Mouse (Mus musculus) forebrain, embryonic 10.5 days (tissue): ENCODE measurements around the gene Wdfy3. TPM values are rescaled to one million over a fixed set of nuclear protein-coding genes. Genes with fewer than 3 reads are reported as not detected.
"Not testable (repeated sequence)": the region's sequence is repeated elsewhere in the genome, so short reads cannot be mapped to it uniquely, and the experiment has no call there.

Source experiments
- DNase-seq: peaks from one replicate; pipeline ENCODE4 v3.0.0-alpha.2; 2017; ENCODE audit warnings: low spot score; ENCODE audit errors: extremely low spot score
- H3K27ac ChIP-seq: fragments of 300-500 bp; sonication (generic); 2 replicates; pipeline ENCODE4 v1.5.1; 2016; ENCODE audit warnings: mild to moderate bottlenecking
- H3K27me3 ChIP-seq: fragments of 300-500 bp; sonication (generic); 2 replicates; pipeline ENCODE4 v1.6.1; 2016; ENCODE audit warnings: mild to moderate bottlenecking; ENCODE audit not compliant: poor library complexity, severe bottlenecking
- H3K36me3 ChIP-seq: fragments of 300-500 bp; sonication (generic); replicated peaks from 2 replicates; pipeline ENCODE4 v1.6.1; 2016; ENCODE audit warnings: mild to moderate bottlenecking, moderate library complexity
- H3K4me1 ChIP-seq: fragments of 300-500 bp; sonication (generic); 2 replicates; pipeline ENCODE4 v1.6.1; 2016
- H3K4me3 ChIP-seq: fragments of 300-500 bp; sonication (generic); 2 replicates; pipeline ENCODE4 v1.5.1; 2016; ENCODE audit warnings: mild to moderate bottlenecking, moderate library complexity
- H3K9me3 ChIP-seq: fragments of 300-500 bp; sonication (generic); 2 replicates; pipeline ENCODE4 v1.6.1; 2016; ENCODE audit warnings: mild to moderate bottlenecking, moderate library complexity
- WGBS: fragments of 180-500 bp; shearing (Covaris S2); methylation state at CpG from one replicate; pipeline ENCODE4 v1.1.7; 2016; 5-methylcytosine and 5-hydroxymethylcytosine counted together
- polyA plus RNA-seq: library from polyadenylated mRNA; unstranded; fragments of >200 nt; fragmentation: Nextera tagmentation; extraction: Ambion mirVana; gene quantifications from 2 replicates; pipeline ENCODE4 v1.2.1, GENCODE M21; 2016

Gene Wdfy3
- 14.8 TPM in 2 replicates for polyA plus RNA-seq

GRCm38 (mm10) chr5:102069767-102070413, at the start of gene Wdfy3:
TSS of gene Wdfy3 (minus strand) at chr5:102069921.
- peak; percentile 90 for DNase-seq
- peaks cover 23% of the 10 kb centered on the region for H3K36me3 ChIP-seq
- peak within 1 kb of the TSS; percentile 96 for H3K4me3 ChIP-seq
- under 1% methylated on average over 56 of the region's 62 CpGs for WGBS
- H3K4me1 ChIP-seq, result peaks cover 53% of the 10 kb centered on the region
- peak within 1 kb of the TSS; percentile 100 for H3K27ac ChIP-seq
- H3K27me3 ChIP-seq, result no peaks in the 10 kb centered on the region
- no peaks in the 10 kb centered on the region for H3K9me3 ChIP-seq

DNA sequence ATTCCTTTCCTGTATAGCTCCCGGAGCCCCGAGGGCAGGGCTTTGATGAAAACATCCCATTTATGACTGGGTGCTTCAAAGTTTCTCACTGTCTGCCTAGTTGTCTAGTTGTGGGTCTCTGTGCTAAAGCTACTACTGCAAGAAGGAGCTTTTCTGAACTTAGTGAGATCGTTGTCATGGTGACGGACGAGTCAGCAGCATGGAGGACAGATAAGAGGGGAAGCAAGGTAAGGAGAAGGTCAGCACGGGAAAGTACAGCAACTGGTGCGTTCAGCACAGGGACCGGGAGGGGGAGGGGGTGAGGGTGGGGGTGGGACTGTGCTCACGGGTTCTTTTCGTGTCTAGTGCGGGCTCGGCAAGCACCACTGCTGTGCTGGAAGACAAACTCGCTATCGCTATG, 43.3 kb upstream of the Wdfy3 start:
- Histone ChIP-seq H3K9me3 (no peaks in the 10 kb centered on the region), H3K4me3 (no peak overlapping the region), H3K36me3 (no peaks in the 10 kb centered on the region), H3K27me3 (no peaks in the 10 kb centered on the region), H3K27ac (no peak overlapping the region), H3K4me1 (peaks cover 13% of the 10 kb centered on the region)
- WGBS, result 77% methylated on average over 14 of the region's 14 CpGs
- DNase-seq, result no peak

GRCm38 (mm10) chr5:102112034-102112433, 42.3 kb upstream of the Wdfy3 start:
- Histone ChIP-seq H3K9me3 (no peaks in the 10 kb centered on the region), H3K36me3 (no peaks in the 10 kb centered on the region), H3K4me3 (no peak overlapping the region), H3K27me3 (no peaks in the 10 kb centered on the region), H3K4me1 (peaks cover 13% of the 10 kb centered on the region), H3K27ac (no peak overlapping the region)
- no peak for DNase-seq
- WGBS, result 79% methylated on average over 7 of the region's 7 CpGs

DNA sequence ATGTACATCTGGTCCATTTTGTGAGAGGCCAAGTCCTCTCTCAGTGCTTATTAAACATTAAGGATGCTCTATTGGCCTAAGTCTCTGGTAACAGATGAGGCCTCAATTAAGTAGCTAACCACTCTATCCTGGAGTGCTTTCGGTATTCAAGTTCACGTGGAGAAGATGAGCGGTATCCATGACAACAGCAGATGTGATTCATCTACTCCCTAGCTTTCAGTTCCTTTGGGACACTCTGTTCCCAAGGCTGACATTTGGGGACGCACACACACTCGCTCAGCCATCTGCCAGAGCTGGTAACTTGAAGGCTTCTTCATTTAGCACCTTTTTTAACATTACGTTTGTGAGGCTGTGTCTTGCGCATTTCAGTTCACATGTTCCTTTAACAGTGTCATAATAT, 40.3 kb upstream of the Wdfy3 start:
- 91% methylated on average over 7 of the region's 7 CpGs for WGBS
- Histone ChIP-seq H3K36me3 (no peaks in the 10 kb centered on the region), H3K4me3 (no peak overlapping the region), H3K4me1 (peaks cover 18% of the 10 kb centered on the region), H3K27me3 (no peaks in the 10 kb centered on the region), H3K9me3 (no peaks in the 10 kb centered on the region), H3K27ac (no peak overlapping the region)
- DNase-seq, result no peak

- WGBS, result 74% methylated on average over 3 of the region's 3 CpGs
- no peaks in the 10 kb centered on the region for H3K9me3 ChIP-seq
- H3K27ac ChIP-seq, result no peak overlapping the region
- peaks cover 8% of the 10 kb centered on the region; the same call in 1 of the 2 replicates for H3K4me1 ChIP-seq
- DNase-seq, result no peak
- H3K36me3 ChIP-seq, result no peaks in the 10 kb centered on the region
- no peak overlapping the region for H3K4me3 ChIP-seq
- H3K27me3 ChIP-seq, result no peaks in the 10 kb centered on the region
Observed at GRCm38 (mm10) chr5:102105919-102106318, 36.2 kb upstream of the Wdfy3 start.

GRCm38 (mm10) chr5:102101815-102102214, 32.1 kb upstream of the Wdfy3 start:
- DNase-seq, result not testable (repeated sequence)

GRCm38 (mm10) chr5:102100246-102101241, 30.8 kb upstream of the Wdfy3 start:
- H3K4me3 ChIP-seq, result no peak overlapping the region

More at GRCm38 (mm10) chr5:102101815-102102214, 32.1 kb upstream of the Wdfy3 start:
- not testable (repeated sequence) for H3K36me3 ChIP-seq, H3K4me3 ChIP-seq, H3K27ac ChIP-seq, H3K27me3 ChIP-seq, H3K9me3 ChIP-seq
- H3K4me1 ChIP-seq, result peaks cover 15% of the 10 kb centered on the region
- 98% methylated on average over 1 of the region's 1 CpGs for WGBS

GRCm38 (mm10) chr5:102095576-102095975, 25.9 kb upstream of the Wdfy3 start:
- 85% methylated on average over 4 of the region's 4 CpGs for WGBS
- Histone ChIP-seq H3K9me3 (no peaks in the 10 kb centered on the region), H3K27ac (no peak overlapping the region), H3K36me3 (no peaks in the 10 kb centered on the region), H3K4me3 (no peak overlapping the region), H3K4me1 (peaks cover 5% of the 10 kb centered on the region), H3K27me3 (no peaks in the 10 kb centered on the region)
- no peak for DNase-seq

More at GRCm38 (mm10) chr5:102100246-102101241, 30.8 kb upstream of the Wdfy3 start:
- WGBS, result 71% methylated on average over 21 of the region's 21 CpGs
- Histone ChIP-seq H3K27ac (no peak overlapping the region), H3K27me3 (no peaks in the 10 kb centered on the region), H3K36me3 (no peaks in the 10 kb centered on the region), H3K9me3 (no peaks in the 10 kb centered on the region), H3K4me1 (peaks cover 10% of the 10 kb centered on the region)
- DNase-seq, result no peak

DNA sequence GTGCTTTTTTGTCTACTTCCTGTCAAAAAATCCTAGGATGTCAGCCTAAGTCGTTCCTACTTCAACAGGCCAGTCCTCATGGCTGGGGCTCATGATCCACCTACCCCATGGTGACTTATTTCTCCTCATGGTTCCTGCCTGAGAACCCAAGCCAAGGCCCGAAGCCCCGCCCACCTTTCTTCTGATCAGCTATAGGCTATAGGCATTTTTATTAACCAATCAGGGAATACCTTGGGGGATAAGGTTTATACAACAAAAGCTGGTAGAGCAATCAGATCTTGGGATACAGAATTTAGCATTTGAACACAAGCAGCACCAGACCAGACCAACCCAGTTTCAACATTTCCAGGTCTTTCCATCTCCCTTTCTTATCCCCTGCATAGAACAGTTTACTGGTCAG, 21.0 kb upstream of the Wdfy3 start:
- Histone ChIP-seq H3K4me3 (no peak overlapping the region), H3K9me3 (no peaks in the 10 kb centered on the region), H3K4me1 (no peaks in the 10 kb centered on the region), H3K27ac (no peak overlapping the region), H3K36me3 (no peaks in the 10 kb centered on the region), H3K27me3 (no peaks in the 10 kb centered on the region)
- 82% methylated on average over 3 of the region's 3 CpGs for WGBS
- DNase-seq, result no peak

DNA sequence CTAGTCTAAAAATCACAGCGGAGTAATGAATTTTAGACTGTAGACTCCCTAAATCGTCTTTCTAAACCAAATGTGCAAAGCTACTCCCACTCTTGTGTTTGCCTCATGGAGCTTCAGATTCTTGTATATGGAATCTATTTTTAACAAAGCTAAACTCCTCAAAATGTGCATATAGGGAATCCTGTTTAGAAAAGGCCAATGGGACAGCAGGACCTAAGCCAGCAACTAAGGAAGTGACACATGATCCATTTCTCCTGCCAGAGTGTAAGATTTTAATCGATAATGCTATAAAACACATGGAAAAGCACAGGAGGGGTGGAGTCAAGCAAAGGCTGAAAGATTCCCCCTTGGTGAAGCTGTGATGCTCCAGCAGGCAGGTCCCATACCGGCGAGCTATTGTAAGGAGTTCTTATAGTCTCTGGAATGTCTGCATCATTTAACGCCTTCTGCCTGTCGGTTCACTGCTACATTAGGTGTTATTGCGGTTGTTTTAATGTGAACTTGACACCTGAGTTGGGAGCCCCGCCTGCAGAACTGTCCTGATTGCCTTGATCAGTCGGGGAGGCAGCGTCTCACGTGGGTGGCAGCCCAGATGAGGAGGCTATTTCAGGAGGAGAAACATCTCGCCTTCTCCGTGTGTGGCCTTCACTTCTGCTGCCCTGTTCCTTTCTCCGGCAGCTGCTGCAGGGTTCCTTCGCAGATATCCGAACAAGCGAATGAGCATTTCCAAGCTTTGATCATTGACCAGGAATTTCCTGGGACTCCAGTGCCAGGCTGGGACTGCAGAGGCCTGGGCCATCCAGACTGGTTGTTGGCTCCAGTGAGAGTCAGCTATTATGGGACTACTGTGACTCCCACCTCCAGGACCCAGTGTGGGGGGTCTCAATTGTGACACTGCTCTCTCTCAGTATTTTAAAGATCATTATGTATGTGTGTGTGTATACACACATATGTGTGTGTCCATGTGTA, 15.3 kb upstream of the Wdfy3 start:
- 68% methylated on average over 18 of the region's 18 CpGs for WGBS

GRCm38 (mm10) chr5:102074086-102074485, 4.4 kb upstream of the Wdfy3 start:
- 0% methylated on average over 1 of the region's 1 CpGs for WGBS

More for the DNA sequence above, 15.3 kb upstream of the Wdfy3 start:
- no peak overlapping the region for H3K4me3 ChIP-seq
- DNase-seq, result no peak
- H3K4me1 ChIP-seq, result peaks cover 5% of the 10 kb centered on the region; the same call in 1 of the 2 replicates
- H3K27ac ChIP-seq, result no peak overlapping the region
- H3K36me3 ChIP-seq, result no peaks in the 10 kb centered on the region
- H3K27me3 ChIP-seq, result no peaks in the 10 kb centered on the region
- no peaks in the 10 kb centered on the region for H3K9me3 ChIP-seq

DNA sequence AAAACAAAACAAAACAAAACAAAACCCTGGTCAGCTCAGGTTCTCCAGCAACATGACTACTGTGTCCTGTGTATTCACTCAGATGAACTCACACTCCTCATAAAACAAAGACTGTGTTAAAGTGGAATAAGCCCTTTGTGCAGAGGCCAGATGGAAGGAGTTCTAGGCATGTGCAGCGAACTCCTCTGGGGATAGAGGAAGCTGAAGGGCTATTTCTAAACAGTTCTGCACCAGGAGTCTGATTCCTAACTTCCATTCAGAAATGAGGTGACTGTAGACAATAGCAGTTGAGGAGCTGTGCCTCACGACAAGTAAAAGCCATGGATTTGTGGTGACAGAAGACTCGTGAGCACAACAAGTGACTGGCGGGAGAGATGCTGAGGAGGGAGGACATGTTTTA, 2.3 kb upstream of the Wdfy3 start:
- H3K27ac ChIP-seq, result 0 out of 2 replicates have a peak overlapping the region, but pooled peaks have one; percentile 6
- H3K4me1 ChIP-seq, result peaks cover 52% of the 10 kb centered on the region
- 44% methylated on average over 4 of the region's 4 CpGs for WGBS
- no peaks in the 10 kb centered on the region for H3K27me3 ChIP-seq
- DNase-seq, result no peak
- H3K4me3 ChIP-seq, result no peak overlapping the region
- no peaks in the 10 kb centered on the region for H3K9me3 ChIP-seq
- peaks cover 5% of the 10 kb centered on the region for H3K36me3 ChIP-seq

More at GRCm38 (mm10) chr5:102074086-102074485, 4.4 kb upstream of the Wdfy3 start:
- H3K36me3 ChIP-seq, result no peaks in the 10 kb centered on the region
- no peak for DNase-seq
- no peaks in the 10 kb centered on the region for H3K9me3 ChIP-seq
- no peak overlapping the region for H3K4me3 ChIP-seq
- no peak overlapping the region for H3K27ac ChIP-seq
- H3K4me1 ChIP-seq, result peaks cover 37% of the 10 kb centered on the region
- no peaks in the 10 kb centered on the region for H3K27me3 ChIP-seq
